Mouse (Mus musculus) kidney, embryonic 15.5 days (tissue): ENCODE results near the gene Pcif1. TPM values are rescaled to one million over a fixed set of nuclear protein-coding genes. Genes with fewer than 3 reads are reported as not detected.

Experiments used
- ATAC-seq: fragments of 200-750 bp; cut with Nextera tagmentation; replicated peaks from 2 replicates; pipeline ENCODE4 v1.8.0; 2017; ENCODE audit warnings: moderate TSS enrichment; ENCODE audit not compliant: low FRiP score
- H3K27ac ChIP-seq: fragments of 300-500 bp; sonication (generic); 2 replicates; pipeline ENCODE4 v1.5.1; 2015; ENCODE audit warnings: mild to moderate bottlenecking, inconsistent platforms
- H3K27me3 ChIP-seq: fragments of 300-500 bp; sonication (generic); 2 replicates; pipeline ENCODE4 v1.6.1; 2015; ENCODE audit warnings: inconsistent platforms
- H3K36me3 ChIP-seq: fragments of 300-500 bp; sonication (generic); 2 replicates; pipeline ENCODE4 v1.6.1; 2015; ENCODE audit warnings: inconsistent platforms
- H3K4me1 ChIP-seq: fragments of 300-500 bp; sonication (generic); 2 replicates; pipeline ENCODE4 v1.6.1; 2015; ENCODE audit warnings: inconsistent platforms
- H3K4me2 ChIP-seq: fragments of 300-500 bp; sonication (generic); 2 replicates; pipeline ENCODE4 v1.6.1; 2015; ENCODE audit warnings: moderate library complexity, mild to moderate bottlenecking, inconsistent platforms
- H3K4me3 ChIP-seq: fragments of 300-500 bp; sonication (generic); replicated peaks from 2 replicates; pipeline ENCODE4 v1.5.1; 2015; ENCODE audit warnings: mild to moderate bottlenecking, inconsistent platforms
- H3K9ac ChIP-seq: fragments of 300-500 bp; sonication (generic); 2 replicates; pipeline ENCODE4 v1.6.1; 2015; ENCODE audit warnings: mild to moderate bottlenecking, inconsistent platforms
- H3K9me3 ChIP-seq: fragments of 300-500 bp; sonication (generic); replicated peaks from 2 replicates; pipeline ENCODE4 v1.6.1; 2016; ENCODE audit warnings: inconsistent platforms
- WGBS: fragments of 180-500 bp; shearing (Covaris S2); methylation state at CpG from one replicate; pipeline ENCODE4 v1.1.7; 2015; ENCODE audit warnings: mixed read lengths; 5-methylcytosine and 5-hydroxymethylcytosine counted together
- polyA plus RNA-seq: library from polyadenylated mRNA; unstranded; fragments of >200 nt; fragmentation: Nextera tagmentation; extraction: Ambion mirVana; gene quantifications from 2 replicates; pipeline ENCODE4 v1.2.1, GENCODE M21; 2015

Gene Pcif1
- polyA plus RNA-seq, 1 experiment from 2014 or later, result 81.1 TPM

DNA sequence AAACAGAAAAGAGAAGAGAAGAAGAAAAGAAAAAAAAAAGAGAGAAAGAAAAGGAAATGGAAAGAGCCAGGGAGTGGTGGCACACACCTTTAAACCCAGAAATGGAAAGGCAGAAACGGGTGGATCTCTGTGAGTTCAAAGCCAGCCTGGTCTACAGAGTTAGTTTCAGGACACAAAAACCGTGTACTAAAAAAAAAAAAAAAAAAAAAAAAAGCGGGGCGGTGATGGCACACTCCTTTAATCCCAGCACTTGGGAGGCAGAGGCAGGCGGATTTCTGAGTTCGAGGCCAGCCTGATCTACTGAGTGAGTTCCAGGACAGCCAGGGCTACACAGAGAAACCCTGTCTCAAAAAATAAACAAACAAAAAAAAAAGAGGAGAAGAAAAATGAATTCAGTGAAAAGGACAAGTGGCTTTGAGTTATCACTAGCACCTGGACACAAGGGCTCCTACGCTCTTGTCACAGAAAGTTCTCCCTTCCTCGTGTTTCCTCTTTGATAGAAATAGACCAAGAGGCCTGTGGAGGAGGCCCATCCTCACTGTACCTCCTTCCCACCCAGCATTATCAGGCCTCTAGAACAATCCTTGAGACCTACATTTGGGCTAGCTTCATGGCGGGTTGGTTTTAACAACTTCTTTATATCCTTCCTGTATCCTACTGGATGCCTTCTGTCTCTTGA lies 33.8 kb downstream of the Pcif1 start:
- no peak for ATAC-seq
- Histone ChIP-seq H3K4me2 (peak overlapping the region; percentile 86), H3K9me3 (no peaks in the 10 kb centered on the region), H3K4me3 (peak overlapping the region; percentile 88), H3K9ac (0 out of 2 replicates have a peak overlapping the region, but pooled peaks have one; percentile 87), H3K27ac (peak overlapping the region; percentile 99; the same call in 1 of the 2 replicates), H3K27me3 (no peaks in the 10 kb centered on the region), H3K4me1 (peaks cover 32% of the 10 kb centered on the region), H3K36me3 (peaks cover 15% of the 10 kb centered on the region)
- WGBS, result 89% methylated on average over 8 of the region's 9 CpGs

DNA sequence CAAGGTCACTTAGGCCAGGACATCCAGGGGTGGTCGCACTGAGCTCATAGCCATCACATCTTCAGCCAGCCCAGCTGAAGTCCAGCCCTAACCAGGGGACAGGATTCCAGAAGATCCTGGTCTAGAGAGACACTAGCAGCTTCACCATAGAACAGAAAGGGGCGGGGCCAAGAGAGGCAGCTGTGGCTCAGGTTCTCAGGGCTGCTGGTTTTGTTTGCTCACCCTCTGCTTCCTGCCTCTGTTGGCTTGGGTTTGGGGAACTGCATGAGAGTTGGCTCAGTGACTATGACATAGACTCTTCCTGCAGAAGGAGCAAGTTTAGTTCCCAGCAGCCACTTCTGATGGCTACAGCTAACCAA lies 34.3 kb downstream of the Pcif1 start:
- 91% methylated on average over 2 of the region's 2 CpGs for WGBS
- no peak for ATAC-seq
- H3K9ac ChIP-seq, result no peak overlapping the region
- H3K4me2 ChIP-seq, result no peak overlapping the region
- H3K27me3 ChIP-seq, result no peaks in the 10 kb centered on the region
- peaks cover 10% of the 10 kb centered on the region for H3K36me3 ChIP-seq
- no peak overlapping the region for H3K27ac ChIP-seq
- peaks cover 32% of the 10 kb centered on the region for H3K4me1 ChIP-seq
- no peaks in the 10 kb centered on the region for H3K9me3 ChIP-seq
- no peak overlapping the region for H3K4me3 ChIP-seq

DNA sequence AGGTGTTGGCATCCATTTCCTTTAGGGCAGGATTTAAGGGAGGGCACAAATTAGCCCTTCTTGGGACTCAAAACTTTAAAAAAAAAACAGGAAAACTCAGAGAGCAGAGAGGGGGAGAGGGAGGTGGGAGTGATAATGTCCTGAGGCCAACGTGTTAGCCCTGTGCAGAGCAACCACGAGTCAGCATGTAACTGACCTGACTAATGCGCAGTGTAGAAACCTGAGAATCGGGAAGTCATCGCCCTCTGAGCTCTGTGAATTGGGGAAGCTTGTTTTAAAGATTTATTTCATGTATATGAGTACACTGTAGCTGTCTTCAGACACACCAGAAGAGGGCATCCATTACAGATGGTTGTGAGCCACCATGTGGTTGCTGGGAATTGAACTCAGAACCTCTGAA lies 37.7 kb downstream of the Pcif1 start:
- Histone ChIP-seq H3K27me3 (no peaks in the 10 kb centered on the region), H3K4me3 (no peak overlapping the region), H3K9ac (no peak overlapping the region), H3K9me3 (no peaks in the 10 kb centered on the region), H3K4me1 (peaks cover 16% of the 10 kb centered on the region), H3K4me2 (no peak overlapping the region), H3K36me3 (peaks cover 17% of the 10 kb centered on the region), H3K27ac (no peak overlapping the region)
- 30% methylated on average over 5 of the region's 5 CpGs for WGBS
- ATAC-seq, result no peak

DNA sequence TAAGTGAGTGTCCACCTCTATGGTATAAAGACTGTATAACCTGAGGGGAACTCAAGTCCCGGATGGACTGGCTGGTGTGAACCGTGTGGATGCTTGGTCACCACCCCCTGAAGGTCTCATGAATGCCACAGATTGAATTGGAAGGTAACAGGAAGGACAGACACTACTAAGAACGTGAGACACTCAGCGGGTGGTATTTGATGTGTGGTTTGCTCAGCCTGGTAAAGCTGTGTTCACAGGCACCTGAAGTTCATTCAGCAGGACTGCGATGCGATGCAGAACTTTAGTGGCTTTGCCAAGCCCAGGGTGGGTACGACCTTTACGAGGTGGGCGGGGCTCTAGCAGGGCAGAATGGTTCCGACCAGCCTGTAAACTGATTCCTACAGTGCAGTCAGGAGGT lies 38.3 kb downstream of the Pcif1 start:
- H3K4me3 ChIP-seq, result no peak overlapping the region
- H3K36me3 ChIP-seq, result peaks cover 17% of the 10 kb centered on the region
- no peaks in the 10 kb centered on the region for H3K9me3 ChIP-seq
- WGBS, result 23% methylated on average over 10 of the region's 10 CpGs
- ATAC-seq, result no peak
- H3K9ac ChIP-seq, result no peak overlapping the region
- no peak overlapping the region for H3K4me2 ChIP-seq
- H3K27ac ChIP-seq, result no peak overlapping the region
- H3K27me3 ChIP-seq, result no peaks in the 10 kb centered on the region
- peaks cover 18% of the 10 kb centered on the region for H3K4me1 ChIP-seq

DNA sequence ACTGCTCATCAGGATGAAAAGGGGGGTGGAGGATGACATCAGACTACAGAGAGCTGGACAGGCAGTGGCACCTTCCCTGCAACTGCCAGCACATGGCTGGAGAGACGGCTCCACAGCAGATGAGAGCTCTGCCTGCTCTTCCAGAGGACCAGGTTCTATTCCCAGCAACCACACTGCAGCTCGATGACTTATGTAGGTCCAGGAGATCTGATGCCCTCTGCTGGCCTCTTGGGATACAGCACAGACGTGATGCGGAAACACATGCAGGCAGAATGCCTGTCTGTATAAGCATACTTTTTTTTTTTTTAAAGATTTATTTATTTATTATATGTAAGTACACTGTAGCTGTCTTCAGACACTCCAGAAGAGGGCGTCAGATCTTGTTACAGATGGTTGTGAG lies 39.2 kb downstream of the Pcif1 start:
- H3K36me3 ChIP-seq, result peaks cover 17% of the 10 kb centered on the region
- H3K27ac ChIP-seq, result no peak overlapping the region
- 83% methylated on average over 4 of the region's 5 CpGs for WGBS
- no peak overlapping the region for H3K4me2 ChIP-seq
- H3K4me1 ChIP-seq, result peaks cover 14% of the 10 kb centered on the region
- ATAC-seq, result peak; percentile 27; the same call in 1 of the 2 replicates
- no peak overlapping the region for H3K4me3 ChIP-seq
- H3K9ac ChIP-seq, result no peak overlapping the region
- H3K27me3 ChIP-seq, result no peaks in the 10 kb centered on the region
- no peaks in the 10 kb centered on the region for H3K9me3 ChIP-seq

DNA sequence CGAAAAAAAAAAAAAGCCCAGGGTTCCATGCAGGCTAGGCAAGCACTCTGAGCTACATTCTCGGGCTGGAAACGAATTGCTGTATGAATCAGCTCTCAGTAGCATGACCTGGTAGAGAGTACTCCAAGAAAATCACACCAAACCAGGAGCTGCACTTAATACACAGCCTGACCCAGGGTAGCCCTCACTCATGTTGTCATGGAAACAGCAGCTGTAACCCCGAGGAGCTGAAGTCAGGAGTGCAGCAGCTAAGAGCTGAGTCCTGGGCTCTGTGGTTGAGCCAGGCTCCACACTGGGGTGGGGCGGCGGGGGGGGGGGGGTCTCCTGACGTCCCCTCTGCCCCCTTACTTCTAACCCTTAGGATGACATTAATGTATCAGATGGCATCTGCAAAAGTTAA lies 42.9 kb downstream of the Pcif1 start:
- ATAC-seq, result no peak
- H3K4me2 ChIP-seq, result no peak overlapping the region
- no peak overlapping the region for H3K4me3 ChIP-seq
- no peak overlapping the region for H3K27ac ChIP-seq
- H3K36me3 ChIP-seq, result peaks cover 17% of the 10 kb centered on the region
- H3K27me3 ChIP-seq, result no peaks in the 10 kb centered on the region
- 59% methylated on average over 7 of the region's 7 CpGs for WGBS
- H3K9ac ChIP-seq, result no peak overlapping the region
- no peaks in the 10 kb centered on the region for H3K9me3 ChIP-seq
- peaks cover 22% of the 10 kb centered on the region for H3K4me1 ChIP-seq

DNA sequence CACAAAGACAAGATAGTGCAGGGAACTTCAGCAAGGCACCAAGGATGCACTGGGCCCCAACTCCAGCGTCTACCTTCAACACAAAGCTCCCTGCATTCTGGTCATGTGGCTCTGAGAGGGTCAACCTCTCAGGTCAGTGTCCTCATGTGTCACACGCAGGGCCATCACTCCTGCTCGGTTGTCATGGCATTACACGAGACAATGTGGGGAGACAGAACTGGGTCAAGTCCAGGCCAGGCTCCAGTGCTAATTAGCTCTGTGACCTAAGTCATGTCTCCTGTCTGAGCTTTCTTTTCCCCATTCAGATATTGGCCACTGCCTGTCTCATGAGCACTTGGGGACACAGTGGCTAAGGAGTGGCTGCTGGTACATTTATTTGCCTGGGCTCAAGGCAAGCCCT lies 44.2 kb downstream of the Pcif1 start:
- Histone ChIP-seq H3K9ac (no peak overlapping the region), H3K36me3 (peaks cover 17% of the 10 kb centered on the region), H3K27ac (no peak overlapping the region), H3K27me3 (no peaks in the 10 kb centered on the region), H3K4me3 (no peak overlapping the region), H3K9me3 (no peaks in the 10 kb centered on the region), H3K4me1 (peaks cover 22% of the 10 kb centered on the region), H3K4me2 (no peak overlapping the region)
- WGBS, result 26% methylated on average over 4 of the region's 4 CpGs
- no peak for ATAC-seq

DNA sequence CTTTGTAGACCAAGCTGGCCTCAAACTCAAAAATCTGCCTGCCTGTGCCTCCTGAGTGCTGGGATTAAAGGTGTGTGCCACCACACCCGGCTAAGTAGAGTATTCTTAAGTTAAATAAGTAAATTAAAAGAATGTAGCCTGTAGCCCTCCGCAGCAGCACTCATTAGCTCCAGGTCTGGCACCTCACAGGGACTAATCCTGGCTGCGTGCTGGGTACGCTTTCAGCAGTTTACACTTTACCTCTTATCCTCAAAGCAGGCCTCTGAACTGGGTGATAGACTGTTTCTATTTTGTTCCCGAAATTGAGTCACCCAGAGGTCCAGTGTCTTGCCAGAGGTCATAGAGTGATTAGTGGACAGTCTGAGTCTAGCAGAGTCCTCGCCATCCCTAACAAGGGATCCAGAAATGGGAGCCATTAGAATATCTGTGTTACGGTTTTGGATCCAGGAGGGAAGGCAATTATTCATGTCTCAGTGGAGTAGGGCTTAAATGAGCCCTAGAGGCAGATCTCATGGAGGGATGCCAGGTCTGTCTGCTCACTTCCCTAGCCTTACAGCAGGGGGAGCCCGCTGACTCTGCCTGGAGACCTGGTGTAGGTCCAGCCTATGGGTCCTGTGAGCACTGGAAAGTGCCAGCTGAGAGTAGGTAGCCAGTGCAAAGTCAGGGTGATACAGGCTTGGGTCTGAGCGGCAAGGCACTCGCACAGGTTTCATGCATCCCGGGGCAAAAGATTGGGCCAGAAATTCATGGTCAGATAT lies 45.2 kb downstream of the Pcif1 start:
- 38% methylated on average over 11 of the region's 11 CpGs for WGBS

DNA sequence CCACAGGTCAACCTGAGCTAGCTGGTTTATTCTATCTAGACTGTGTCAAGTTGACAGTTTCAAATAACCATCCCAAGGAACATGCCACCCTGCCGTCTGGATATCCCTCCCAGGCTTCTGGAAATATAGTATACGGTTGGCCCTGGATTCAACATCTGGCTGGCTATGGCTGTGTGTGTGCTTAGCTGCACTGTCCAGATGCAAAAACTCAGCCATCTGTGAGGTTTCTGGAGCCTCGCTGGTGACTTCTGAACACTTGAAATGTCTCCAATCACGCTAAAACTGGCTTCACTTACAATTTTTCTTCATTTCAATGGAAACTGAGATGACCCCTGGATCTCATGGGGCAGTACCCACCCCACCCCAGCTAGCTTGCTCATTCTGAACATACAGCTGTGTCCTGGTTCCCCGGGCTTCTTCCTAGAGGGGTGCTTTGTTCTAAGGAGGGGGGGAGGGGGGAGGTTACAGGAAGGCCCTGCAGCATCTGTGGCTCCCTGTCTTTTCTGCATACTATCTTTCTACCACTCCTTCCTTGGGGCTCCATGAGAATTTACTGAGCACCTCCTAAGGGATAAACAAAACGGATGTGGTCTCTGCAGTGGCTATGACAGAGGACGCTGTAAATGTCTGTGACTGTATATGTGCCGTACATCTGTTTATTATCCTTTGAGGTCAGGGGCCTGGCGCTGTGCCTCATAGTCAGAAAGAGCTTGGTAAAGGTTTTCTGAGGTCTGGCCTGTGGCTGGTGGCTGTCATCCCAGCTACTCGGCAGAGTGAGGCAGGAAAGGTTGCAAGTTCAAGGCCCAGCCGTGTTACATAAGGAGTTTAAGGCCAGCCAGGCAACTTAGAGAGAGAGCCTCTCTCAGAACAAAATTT lies 51.8 kb downstream of the Pcif1 start:
- Histone ChIP-seq H3K27me3 (peaks cover 16% of the 10 kb centered on the region), H3K4me3 (no peak overlapping the region), H3K36me3 (no peaks in the 10 kb centered on the region), H3K27ac (no peak overlapping the region), H3K4me1 (peaks cover 11% of the 10 kb centered on the region; the same call in 1 of the 2 replicates), H3K9ac (no peak overlapping the region), H3K9me3 (no peaks in the 10 kb centered on the region), H3K4me2 (no peak overlapping the region)
- no peak for ATAC-seq
- 42% methylated on average over 11 of the region's 11 CpGs for WGBS

More for the DNA sequence above, 45.2 kb downstream of the Pcif1 start:
- no peak overlapping the region for H3K9ac ChIP-seq
- ATAC-seq, result peak; percentile 68; the same call in 1 of the 2 replicates
- no peaks in the 10 kb centered on the region for H3K9me3 ChIP-seq
- no peak overlapping the region for H3K27ac ChIP-seq
- no peaks in the 10 kb centered on the region for H3K27me3 ChIP-seq
- peaks cover 11% of the 10 kb centered on the region for H3K36me3 ChIP-seq
- H3K4me3 ChIP-seq, result no peak overlapping the region
- H3K4me2 ChIP-seq, result no peak overlapping the region
- H3K4me1 ChIP-seq, result peaks cover 22% of the 10 kb centered on the region

DNA sequence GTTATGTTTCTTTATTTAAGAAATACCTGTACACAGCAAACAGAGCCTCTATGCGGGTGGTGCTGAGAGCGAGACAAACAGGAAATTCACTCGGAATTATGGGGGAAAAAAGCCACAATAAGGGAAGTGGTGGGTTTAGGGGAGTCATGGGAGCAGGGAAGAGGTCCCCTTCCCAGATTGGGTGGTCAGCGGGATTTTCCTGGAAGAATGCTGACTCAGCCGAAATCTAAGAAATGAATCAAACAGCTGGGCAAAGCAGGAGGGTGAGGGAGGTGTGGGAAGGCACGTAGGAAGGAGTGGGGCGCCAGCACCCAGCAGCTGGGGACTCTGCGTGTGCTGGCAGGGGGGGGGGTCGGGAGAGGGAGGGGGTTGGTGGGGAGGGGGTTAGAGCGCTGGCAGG lies 54.4 kb downstream of the Pcif1 start:
- Histone ChIP-seq H3K27me3 (peaks cover 25% of the 10 kb centered on the region), H3K36me3 (no peaks in the 10 kb centered on the region), H3K9me3 (no peaks in the 10 kb centered on the region), H3K4me2 (no peak overlapping the region), H3K27ac (no peak overlapping the region), H3K4me3 (no peak overlapping the region), H3K4me1 (peaks cover 18% of the 10 kb centered on the region), H3K9ac (no peak overlapping the region)
- no peak for ATAC-seq
- 39% methylated on average over 9 of the region's 10 CpGs for WGBS

DNA sequence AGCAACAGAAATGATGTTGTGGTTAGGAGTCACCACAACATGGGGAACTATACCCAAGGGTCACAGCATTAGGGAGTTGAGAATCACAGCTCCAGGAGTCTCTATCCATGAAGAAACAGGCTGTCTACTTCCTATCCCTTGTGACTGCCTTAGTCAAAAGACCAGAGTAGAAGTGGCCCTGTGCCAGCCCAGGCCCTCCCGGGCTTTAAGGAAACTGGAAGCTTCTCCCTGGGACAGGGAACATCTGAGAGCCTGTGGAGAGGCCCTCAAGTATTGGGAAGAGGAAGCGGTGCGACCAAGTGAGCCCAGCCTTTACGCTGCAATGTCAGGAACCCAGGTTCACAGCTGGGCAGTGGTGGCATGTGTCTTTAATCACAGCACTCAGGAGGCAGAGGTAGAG lies 56.9 kb downstream of the Pcif1 start:
- WGBS, result 71% methylated on average over 4 of the region's 4 CpGs
- Histone ChIP-seq H3K27ac (no peak overlapping the region), H3K36me3 (no peaks in the 10 kb centered on the region), H3K4me3 (no peak overlapping the region), H3K27me3 (peaks cover 43% of the 10 kb centered on the region), H3K4me2 (no peak overlapping the region), H3K4me1 (peaks cover 33% of the 10 kb centered on the region), H3K9ac (no peak overlapping the region), H3K9me3 (no peaks in the 10 kb centered on the region)
- ATAC-seq, result no peak
